Mouse (Mus musculus) liver, postnatal 0 days (tissue): ENCODE results near the gene Mia3.

Experiments used
- CTCF ChIP-seq: sonication (generic); IDR thresholded peaks from 2 replicates; pipeline ENCODE4 v1.5.1; 2016; ENCODE audit warnings: antibody characterized with exemption, low read depth
- EP300 ChIP-seq: IDR thresholded peaks from 2 replicates; pipeline ENCODE4 v1.6.1; 2016; ENCODE audit warnings: antibody characterized with exemption, low read depth, mild to moderate bottlenecking

- no peak for TF ChIP-seq EP300
- no peak for TF ChIP-seq CTCF
Observed at GRCm38 (mm10) chr1:183368601-183369400, 552 bp downstream of the Mia3 start.
